Mouse (Mus musculus) heart, embryonic 13.5 days (tissue): ENCODE data around the gene Atp5d. TPM values are rescaled to one million over a fixed set of nuclear protein-coding genes. Genes with fewer than 3 reads are reported as not detected.

Source experiments
- ATAC-seq: fragments of 200-750 bp; cut with Nextera tagmentation; 2 replicates; pipeline ENCODE4 v1.8.0; 2017; ENCODE audit warnings: moderate TSS enrichment; ENCODE audit not compliant: insufficient number of reproducible peaks, low FRiP score, low TSS enrichment; ENCODE audit errors: extremely low read depth
- H3K27ac ChIP-seq: fragments of 300-500 bp; sonication (generic); replicated peaks from 2 replicates; pipeline ENCODE4 v1.5.1; 2015; ENCODE audit warnings: moderate library complexity, mild to moderate bottlenecking, inconsistent platforms
- H3K27me3 ChIP-seq: fragments of 300-500 bp; sonication (generic); replicated peaks from 2 replicates; pipeline ENCODE4 v1.6.1; 2015; ENCODE audit warnings: mild to moderate bottlenecking, inconsistent platforms
- H3K36me3 ChIP-seq: fragments of 300-500 bp; sonication (generic); 2 replicates; pipeline ENCODE4 v1.6.1; 2015; ENCODE audit warnings: mild to moderate bottlenecking, inconsistent platforms
- H3K4me1 ChIP-seq: fragments of 300-500 bp; sonication (generic); 2 replicates; pipeline ENCODE4 v1.6.1; 2015; ENCODE audit warnings: inconsistent platforms
- H3K4me2 ChIP-seq: fragments of 300-500 bp; sonication (generic); 2 replicates; pipeline ENCODE4 v1.6.1; 2015; ENCODE audit warnings: inconsistent platforms, mild to moderate bottlenecking, moderate library complexity
- H3K4me3 ChIP-seq: fragments of 300-500 bp; sonication (generic); 2 replicates; pipeline ENCODE4 v1.5.1; 2015; ENCODE audit warnings: moderate library complexity, mild to moderate bottlenecking, inconsistent platforms
- H3K9ac ChIP-seq: fragments of 300-500 bp; sonication (generic); 2 replicates; pipeline ENCODE4 v1.6.1; 2015; ENCODE audit warnings: inconsistent platforms, mild to moderate bottlenecking, moderate library complexity
- H3K9me3 ChIP-seq: fragments of 300-500 bp; sonication (generic); 2 replicates; pipeline ENCODE4 v1.6.1; 2016; ENCODE audit warnings: inconsistent platforms
- WGBS: fragments of 180-500 bp; shearing (Covaris S2); methylation state at CpG from one replicate; pipeline ENCODE4 v1.1.7; 2015; ENCODE audit warnings: mixed read lengths; 5-methylcytosine and 5-hydroxymethylcytosine counted together
- polyA plus RNA-seq: library from polyadenylated mRNA; unstranded; fragments of >200 nt; fragmentation: Nextera tagmentation; extraction: Ambion mirVana; gene quantifications from 2 replicates; pipeline ENCODE4 v1.2.1, GENCODE M21; 2015

Atp5d gene
- polyA plus RNA-seq, 1 experiment from 2014 or later, result 808 TPM

- H3K27me3 ChIP-seq, result no peaks in the 10 kb centered on the region
- H3K9ac ChIP-seq, result peak overlapping the region; percentile 64
- peaks cover 95% of the 10 kb centered on the region for H3K4me1 ChIP-seq
- WGBS, result 54% methylated on average over 7 of the region's 7 CpGs
- H3K4me2 ChIP-seq, result peak overlapping the region; percentile 16; the same call in 1 of the 2 replicates
- peak overlapping the region; percentile 98 for H3K27ac ChIP-seq
- no peaks in the 10 kb centered on the region for H3K9me3 ChIP-seq
- peaks cover 62% of the 10 kb centered on the region for H3K36me3 ChIP-seq
- no peak overlapping the region for H3K4me3 ChIP-seq
- no peak for ATAC-seq
Measured at GRCm38 (mm10) chr10:80156752-80157053, 18.3 kb downstream of the Atp5d start.

GRCm38 (mm10) chr10:80157141-80157929 is 18.9 kb downstream of the Atp5d start:
- H3K27ac ChIP-seq, result peak overlapping the region; percentile 98
- no peak for ATAC-seq
- H3K4me2 ChIP-seq, result 0 out of 2 replicates have a peak overlapping the region, but pooled peaks have one; percentile 2
- H3K36me3 ChIP-seq, result peaks cover 55% of the 10 kb centered on the region
- peak overlapping the region; percentile 77 for H3K9ac ChIP-seq
- H3K9me3 ChIP-seq, result no peaks in the 10 kb centered on the region
- 57% methylated on average over 15 of the region's 15 CpGs for WGBS
- H3K27me3 ChIP-seq, result no peaks in the 10 kb centered on the region
- peaks cover 95% of the 10 kb centered on the region for H3K4me1 ChIP-seq
- no peak overlapping the region for H3K4me3 ChIP-seq

GRCm38 (mm10) chr10:80158307-80158986 is 20.0 kb downstream of the Atp5d start:
- no peak for ATAC-seq
- peak overlapping the region; percentile 98 for H3K27ac ChIP-seq
- WGBS, result 11% methylated on average over 18 of the region's 18 CpGs
- peak overlapping the region; percentile 77 for H3K9ac ChIP-seq
- H3K36me3 ChIP-seq, result peaks cover 44% of the 10 kb centered on the region
- H3K4me2 ChIP-seq, result peak overlapping the region; percentile 71
- H3K27me3 ChIP-seq, result no peaks in the 10 kb centered on the region
- peak overlapping the region; percentile 50; the same call in 1 of the 2 replicates for H3K4me3 ChIP-seq
- H3K4me1 ChIP-seq, result peaks cover 95% of the 10 kb centered on the region
- H3K9me3 ChIP-seq, result no peaks in the 10 kb centered on the region

DNA sequence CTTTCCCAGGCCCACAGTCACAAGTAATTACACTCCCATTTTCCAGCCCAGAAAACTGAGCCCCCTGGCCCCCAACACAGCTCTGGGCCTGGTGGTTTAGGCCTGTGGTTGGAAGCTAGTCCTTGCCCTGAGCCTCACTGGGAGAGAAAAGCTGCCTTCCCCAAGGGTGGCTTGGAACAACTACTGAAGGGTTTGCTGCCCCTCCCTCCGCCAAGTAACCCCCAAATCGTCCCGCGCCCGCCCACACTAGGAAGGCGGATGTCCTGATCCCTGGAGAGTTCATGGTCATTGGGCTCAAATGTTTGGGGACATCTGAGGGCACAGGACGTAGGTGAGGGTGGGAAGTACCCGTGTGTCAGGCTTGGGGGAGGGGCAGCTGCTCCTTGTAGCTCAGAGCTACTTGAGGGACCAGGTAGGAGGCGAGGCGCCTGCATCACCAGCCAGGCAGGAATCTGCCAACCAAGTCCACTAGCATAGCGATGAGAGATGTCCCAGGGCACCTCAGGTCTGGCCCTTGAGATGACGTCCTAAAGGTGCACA is 20.7 kb downstream of the Atp5d start:
- peak overlapping the region; percentile 71 for H3K4me2 ChIP-seq
- no peaks in the 10 kb centered on the region for H3K9me3 ChIP-seq
- peaks cover 95% of the 10 kb centered on the region for H3K4me1 ChIP-seq
- H3K4me3 ChIP-seq, result peak overlapping the region; percentile 50
- ATAC-seq, result no peak
- peak overlapping the region; percentile 98 for H3K27ac ChIP-seq
- peak overlapping the region; percentile 77 for H3K9ac ChIP-seq
- H3K27me3 ChIP-seq, result no peaks in the 10 kb centered on the region
- H3K36me3 ChIP-seq, result peaks cover 38% of the 10 kb centered on the region
- WGBS, result 9% methylated on average over 12 of the region's 12 CpGs

- Histone ChIP-seq H3K4me2 (peak overlapping the region; percentile 71), H3K9ac (peak overlapping the region; percentile 78), H3K27me3 (no peaks in the 10 kb centered on the region), H3K27ac (peak overlapping the region; percentile 98), H3K4me3 (peak overlapping the region; percentile 50), H3K4me1 (peaks cover 95% of the 10 kb centered on the region), H3K9me3 (no peaks in the 10 kb centered on the region), H3K36me3 (peaks cover 31% of the 10 kb centered on the region)
- peak; percentile 76 for ATAC-seq
- under 1% methylated on average over 55 of the region's 55 CpGs for WGBS
Measured at GRCm38 (mm10) chr10:80159561-80160454, 21.4 kb downstream of the Atp5d start.

DNA sequence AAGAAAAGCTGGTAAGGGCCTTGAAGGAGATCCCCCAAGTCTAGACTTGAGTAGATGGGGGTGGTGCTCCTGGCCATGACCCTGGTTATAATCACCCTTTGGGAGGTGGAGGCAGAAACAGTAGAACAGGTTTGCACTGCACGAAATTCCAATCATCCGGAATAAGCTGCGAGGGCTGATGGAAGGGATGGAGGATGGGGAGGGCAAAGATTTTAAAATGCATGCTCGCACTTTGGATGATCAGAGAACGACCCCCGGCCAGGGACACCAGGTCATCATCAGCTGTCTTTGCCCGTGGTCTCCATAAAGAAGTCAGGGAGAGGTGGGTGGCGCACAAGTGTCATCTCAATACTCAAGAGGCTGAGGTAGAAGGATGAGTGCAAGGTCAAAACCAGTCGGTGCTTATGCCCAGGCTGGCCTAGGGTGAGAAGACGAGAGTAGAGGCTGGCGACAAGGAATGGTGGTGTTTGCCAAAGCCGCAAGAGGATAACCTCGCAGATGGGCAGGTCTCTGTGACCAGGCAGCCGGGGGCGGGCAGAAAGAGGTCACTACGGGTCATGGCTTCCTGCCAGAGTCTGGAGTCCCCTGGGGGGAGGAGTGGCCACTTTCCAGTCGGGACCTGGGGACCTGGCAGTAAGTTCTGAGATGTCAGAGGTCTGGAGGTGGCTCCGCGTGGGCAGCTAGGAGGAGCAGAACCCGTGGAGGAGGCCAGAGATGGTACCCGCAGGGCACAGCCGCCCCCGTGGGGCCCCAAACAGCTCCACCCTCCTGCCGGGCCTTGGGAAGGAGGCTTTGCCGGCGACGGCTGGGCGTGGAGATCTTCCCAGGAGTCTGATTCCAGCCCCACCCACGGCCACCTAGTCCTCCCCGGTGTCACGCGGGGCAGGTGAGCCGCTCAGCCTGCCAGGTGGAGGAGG is 22.3 kb downstream of the Atp5d start:
- 0% methylated on average over 33 of the region's 33 CpGs for WGBS
- peaks cover 92% of the 10 kb centered on the region for H3K4me1 ChIP-seq
- peak; percentile 3; the same call in 1 of the 2 replicates for ATAC-seq
- peak overlapping the region; percentile 71 for H3K4me2 ChIP-seq
- peak overlapping the region; percentile 78 for H3K9ac ChIP-seq
- no peaks in the 10 kb centered on the region for H3K27me3 ChIP-seq
- peak overlapping the region; percentile 50 for H3K4me3 ChIP-seq
- H3K36me3 ChIP-seq, result peaks cover 22% of the 10 kb centered on the region
- H3K9me3 ChIP-seq, result no peaks in the 10 kb centered on the region
- peak overlapping the region; percentile 98 for H3K27ac ChIP-seq

- Histone ChIP-seq H3K4me2 (peak overlapping the region; percentile 71), H3K4me3 (peak overlapping the region; percentile 50), H3K27me3 (no peaks in the 10 kb centered on the region), H3K4me1 (peaks cover 91% of the 10 kb centered on the region), H3K36me3 (peaks cover 12% of the 10 kb centered on the region), H3K27ac (peak overlapping the region; percentile 98), H3K9ac (peak overlapping the region; percentile 78), H3K9me3 (no peaks in the 10 kb centered on the region)
- no peak for ATAC-seq
- WGBS, result 15% methylated on average over 6 of the region's 7 CpGs
Measured at GRCm38 (mm10) chr10:80161522-80162242, 23.2 kb downstream of the Atp5d start.

DNA sequence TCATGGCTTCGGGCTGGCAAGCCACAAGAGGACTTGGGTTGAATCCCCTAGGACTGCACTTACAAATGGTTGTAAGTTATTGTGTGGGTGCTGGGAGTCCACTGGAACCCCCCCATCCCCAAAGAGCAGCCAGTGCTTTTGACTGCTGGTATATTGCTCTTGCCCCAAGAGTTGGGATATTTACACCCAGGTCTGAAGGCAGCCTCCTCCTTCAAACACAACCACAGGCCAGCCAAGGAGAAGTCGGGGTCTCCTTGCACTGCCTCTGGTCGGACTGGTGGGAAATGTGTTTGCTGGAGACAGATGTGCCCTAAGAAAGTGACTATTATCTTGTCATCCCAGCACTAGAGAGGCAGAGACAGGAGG is 23.8 kb downstream of the Atp5d start:
- Histone ChIP-seq H3K4me3 (no peak overlapping the region), H3K9me3 (no peaks in the 10 kb centered on the region), H3K4me2 (peak overlapping the region; percentile 71), H3K27ac (peak overlapping the region; percentile 98), H3K27me3 (no peaks in the 10 kb centered on the region), H3K9ac (peak overlapping the region; percentile 78), H3K36me3 (peaks cover 6% of the 10 kb centered on the region), H3K4me1 (peaks cover 91% of the 10 kb centered on the region)
- 73% methylated on average over 3 of the region's 3 CpGs for WGBS
- ATAC-seq, result no peak

GRCm38 (mm10) chr10:80162716-80163299 is 24.4 kb downstream of the Atp5d start:
- H3K4me3 ChIP-seq, result no peak overlapping the region; the same call in 1 of the 2 replicates
- H3K9ac ChIP-seq, result peak overlapping the region; percentile 78

More at GRCm38 (mm10) chr10:80162716-80163299, 24.4 kb downstream of the Atp5d start:
- Histone ChIP-seq H3K27ac (peak overlapping the region; percentile 98), H3K27me3 (no peaks in the 10 kb centered on the region), H3K4me2 (no peak overlapping the region), H3K4me1 (peaks cover 85% of the 10 kb centered on the region), H3K36me3 (peaks cover under 1% of the 10 kb centered on the region; the same call in 1 of the 2 replicates), H3K9me3 (no peaks in the 10 kb centered on the region)
- no peak for ATAC-seq
- 70% methylated on average over 6 of the region's 6 CpGs for WGBS
